In genomic region chr7:144469181-144469641, GRCm38 (mm10) we compare ENCODE assay signal across 8 mouse cellular contexts. TPM values are rescaled to one million over a fixed set of nuclear protein-coding genes. Genes with fewer than 3 reads are reported as not detected.
A peak's percentile ranks its signal among the peaks of the same experiment; 100 is the strongest.
DNase-seq lines count a peak whose midpoint lies in the region; ATAC-seq and TF ChIP-seq lines count a peak whose summit lies in the region.

No protein-coding gene starts in this region.

- peak overlapping the region; percentile 84 for H3K4me2 ChIP-seq in heart, embryonic 16.5 days (ENCODE audit: low read depth, low read length)
- H3K4me2 ChIP-seq in midbrain, embryonic 12.5 days (replicated peaks) = peak overlapping the region; percentile 91

- H3K4me1 ChIP-seq in cerebellum, adult 2 months (ENCODE audit: control insufficient read depth, insufficient read depth, low read length) = peaks cover 13% of the 10 kb centered on the region; the same call in 1 of the 2 replicates
- H3K4me1 ChIP-seq in heart, embryonic 16.5 days (ENCODE audit: control insufficient read depth, insufficient read depth, low read length) = peaks cover 20% of the 10 kb centered on the region
- peaks cover 21% of the 10 kb centered on the region for H3K4me1 ChIP-seq in midbrain, embryonic 12.5 days

- peaks cover 14% of the 10 kb centered on the region for H3K36me3 ChIP-seq in heart, embryonic 16.5 days (ENCODE audit: control insufficient read depth, insufficient read depth)
- H3K36me3 ChIP-seq in midbrain, embryonic 12.5 days = peaks cover 18% of the 10 kb centered on the region

- no peaks in the 10 kb centered on the region for H3K27me3 ChIP-seq in cerebellum, adult 2 months (ENCODE audit: control insufficient read depth, insufficient read depth, low read length)
- no peaks in the 10 kb centered on the region for H3K27me3 ChIP-seq in heart, embryonic 16.5 days (ENCODE audit: control insufficient read depth, insufficient read depth, low read length)
- H3K27me3 ChIP-seq in midbrain, embryonic 12.5 days = no peaks in the 10 kb centered on the region

- 0% methylated on average over 4 of the region's 4 CpGs for WGBS in cerebellum, adult 2 months
- 17% methylated on average over 4 of the region's 4 CpGs for WGBS in heart, embryonic 16.5 days
- WGBS in midbrain, embryonic 12.5 days = 15% methylated on average over 4 of the region's 4 CpGs

- ATAC-seq in heart, embryonic 16.5 days (replicated peaks; ENCODE audit: extremely low read depth, insufficient read depth, low FRiP score) = peak; percentile 26; the same call in 1 of the 2 replicates
- no peak for ATAC-seq in midbrain, embryonic 12.5 days (ENCODE audit: low FRiP score, low read depth)

- no peaks in the 10 kb centered on the region for H3K9me3 ChIP-seq in heart, embryonic 16.5 days (replicated peaks; ENCODE audit: control insufficient read depth, low read length)
- H3K9me3 ChIP-seq in midbrain, embryonic 12.5 days = no peaks in the 10 kb centered on the region

- TF ChIP-seq POLR2A in cerebellum, adult 2 months (IDR thresholded peaks at IDR 0.05; ENCODE audit: borderline replicate concordance, insufficient read depth, low read length) = no peak

- H3K27ac ChIP-seq in cerebellum, adult 2 months (ENCODE audit: insufficient read depth, low read length) = no peak overlapping the region
- H3K27ac ChIP-seq in heart, embryonic 16.5 days (ENCODE audit: low read length) = peak overlapping the region; percentile 90
- 0 out of 2 replicates have a peak overlapping the region, but pooled peaks have one; percentile 7 for H3K27ac ChIP-seq in midbrain, embryonic 12.5 days (replicated peaks)

- DNase-seq in cerebellum, adult 2 months = no peak
- no peak for DNase-seq in cerebellum, postnatal 4 days (ENCODE audit: low spot score in 2 of 2)
- peak; percentile 30 to 37 for DNase-seq in cerebellum, postnatal 10 days
- DNase-seq in kidney, postnatal 36 days = peak; percentile 80 to 82
- DNase-seq in thymus, postnatal 36 days = no peak
- DNase-seq in spleen, postnatal 10 days (ENCODE audit: low spot score in 2 of 2) = no peak

- H3K4me3 ChIP-seq in cerebellum, adult 2 months (replicated peaks; ENCODE audit: insufficient read depth, low read depth, low read length) = peak overlapping the region; percentile 89
- H3K4me3 ChIP-seq in heart, embryonic 16.5 days (ENCODE audit: low read length) = peak overlapping the region; percentile 91
- H3K4me3 ChIP-seq in midbrain, embryonic 12.5 days = peak overlapping the region; percentile 85

- H3K9ac ChIP-seq in heart, embryonic 16.5 days (ENCODE audit: low read length) = peak overlapping the region; percentile 97
- peak overlapping the region; percentile 99 for H3K9ac ChIP-seq in midbrain, embryonic 12.5 days (replicated peaks)

- TF ChIP-seq CTCF in cerebellum, adult 2 months (IDR thresholded peaks at IDR 0.05; ENCODE audit: borderline replicate concordance, insufficient read depth, low read depth, low read length) = no peak

RNA-seq across cellular contexts. Expression of gene Cttn, which starts 1.6 kb away (rescaled TPM):
- 119 and 131 TPM in 2 replicates for polyA plus RNA-seq in cerebellum, adult 2 months (2012; rRNA removed)
- 128 and 132 TPM in 2 replicates for polyA plus RNA-seq in heart, embryonic 16.5 days (2015; fragmentation: Nextera tagmentation; extraction: Ambion mirVana)
- 208 TPM in 2 replicates for polyA plus RNA-seq in midbrain, embryonic 12.5 days (2016; fragmentation: Nextera tagmentation; extraction: Ambion mirVana)

Comparison
In these comparisons a context has a peak if more than half of its experiments do, and no peak if none do; other contexts are left out.
1. DNase-seq: peak in cerebellum, postnatal 10 days (2 of 2) and kidney, postnatal 36 days (2 of 2); none in cerebellum, adult 2 months (0 of 2), cerebellum, postnatal 4 days (0 of 2), thymus, postnatal 36 days (0 of 2) and spleen, postnatal 10 days (0 of 2).
2. Peak in every context shown above with its lines, with median percentiles within 50 percentile points of each other: H3K4me3 ChIP-seq.